Mouse (Mus musculus): ENCODE measurements around the gene Tceanc2.
"Not testable (repeated sequence)": the region's sequence is repeated elsewhere in the genome, so short reads cannot be mapped to it uniquely, and the experiment has no call there.

The Tceanc2 gene

GRCm38 (mm10) chr4:107126891-107127524 is 51.9 kb downstream of the Tceanc2 start:
- no peak for DNase-seq (ENCODE audit: low read depth)

- DNase-seq (ENCODE audit: low read depth), result no peak
Measured at GRCm38 (mm10) chr4:107126389-107126788, 52.5 kb downstream of the Tceanc2 start.

GRCm38 (mm10) chr4:107125101-107125500 is 53.8 kb downstream of the Tceanc2 start:
- DNase-seq (ENCODE audit: low read depth), result no peak

DNA sequence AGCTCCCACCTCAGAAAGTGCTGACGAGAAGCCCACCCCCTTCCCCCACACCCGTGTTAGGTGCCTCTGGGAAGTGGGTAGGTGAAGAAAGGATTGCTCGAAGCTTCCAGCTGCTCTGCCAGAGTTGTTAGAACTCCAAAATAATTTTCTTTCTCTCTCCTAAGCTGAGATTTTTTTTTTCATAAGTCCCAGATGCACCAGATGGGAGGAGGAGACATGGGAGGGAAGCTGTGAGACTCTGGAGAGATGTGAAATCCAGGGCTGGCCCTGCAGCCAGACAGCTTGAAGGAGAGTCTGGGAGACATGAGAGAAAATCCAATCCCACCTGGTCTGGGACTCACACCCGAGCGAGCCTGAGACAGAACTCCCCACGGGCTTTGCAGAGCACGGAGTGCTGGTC is 54.5 kb downstream of the Tceanc2 start:
- DNase-seq (ENCODE audit: low read depth), result no peak

GRCm38 (mm10) chr4:107121165-107121943 is 57.6 kb downstream of the Tceanc2 start:
- DNase-seq (ENCODE audit: low read depth), result no peak

DNA sequence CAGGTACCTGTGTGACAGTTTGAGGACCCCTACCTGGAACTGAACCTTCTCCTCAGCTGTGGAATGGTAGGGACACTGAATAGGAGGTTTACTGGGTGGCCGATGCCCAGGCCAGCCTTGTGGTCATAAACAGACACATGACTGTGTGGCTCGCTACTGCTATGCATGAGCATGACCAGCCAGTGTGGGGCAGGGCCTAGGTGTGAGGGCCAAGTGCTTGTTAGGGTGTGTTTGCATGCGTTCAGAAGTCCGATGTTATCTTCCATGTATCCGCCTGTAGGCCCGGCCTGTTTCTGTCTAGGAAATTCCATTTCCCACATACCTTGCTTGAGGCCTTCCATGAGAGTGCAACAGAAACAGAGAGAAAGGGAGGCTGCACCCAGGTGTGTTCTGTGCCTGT is 58.2 kb downstream of the Tceanc2 start:
- no peak for DNase-seq (ENCODE audit: low read depth)

- no peak for DNase-seq (ENCODE audit: low read depth)
Measured at GRCm38 (mm10) chr4:107119056-107119455, 59.9 kb downstream of the Tceanc2 start.

DNA sequence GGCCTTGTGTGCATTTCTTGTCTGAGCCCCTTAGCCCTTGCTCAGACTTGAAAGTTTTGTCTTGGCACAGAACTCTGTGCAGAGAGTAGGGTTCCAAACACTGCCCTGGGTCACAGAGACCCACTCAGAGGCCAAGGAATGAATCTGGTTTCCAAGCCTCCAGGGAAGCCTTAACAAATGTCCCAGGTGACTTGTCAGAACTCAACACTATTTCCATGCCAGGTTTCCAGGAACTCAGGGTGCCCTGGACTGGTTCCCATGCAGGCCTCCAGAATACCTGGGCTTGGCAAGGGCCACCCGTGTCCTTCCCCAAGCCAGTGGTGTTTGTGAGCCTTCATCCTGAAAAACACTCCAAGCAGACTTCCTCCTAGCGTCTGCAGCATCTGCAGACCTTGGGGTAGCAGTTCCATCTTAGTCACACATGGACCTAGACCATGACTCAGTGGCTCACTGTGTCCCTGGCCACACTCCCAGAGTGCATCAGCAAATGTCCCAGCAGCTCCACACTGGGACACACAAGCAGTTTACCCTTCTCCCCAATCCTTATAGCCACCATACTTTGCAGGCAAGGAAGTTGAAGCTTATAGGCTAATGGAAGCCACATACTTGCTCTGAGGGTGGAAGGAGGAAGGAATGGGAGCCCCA is 61.1 kb downstream of the Tceanc2 start:
- DNase-seq (ENCODE audit: low read depth), result no peak

DNA sequence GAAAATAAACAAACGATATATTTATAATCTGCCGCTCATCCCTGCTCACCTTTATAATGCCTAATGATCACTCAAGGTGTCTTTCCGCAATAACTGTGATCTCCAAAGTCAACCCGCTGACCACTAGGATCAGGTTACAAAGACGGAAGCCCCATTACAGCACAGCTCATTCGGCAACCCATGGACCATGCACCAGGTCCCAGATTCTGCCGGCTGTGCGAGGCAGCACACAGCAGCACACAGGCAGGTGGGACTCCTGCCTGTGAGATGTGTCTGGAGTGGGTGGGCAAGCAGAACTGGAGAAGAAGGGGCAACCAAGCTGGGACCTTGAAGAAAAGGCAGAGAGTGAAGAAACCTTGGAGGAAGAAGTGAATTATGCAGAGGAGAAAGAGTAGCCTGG is 64.6 kb downstream of the Tceanc2 start:
- DNase-seq (ENCODE audit: low read depth), result no peak

GRCm38 (mm10) chr4:107109181-107109580 is 69.7 kb downstream of the Tceanc2 start:
- not testable (repeated sequence) for DNase-seq (ENCODE audit: low read depth)

- no peak for DNase-seq (ENCODE audit: low read depth)
Measured at GRCm38 (mm10) chr4:107108291-107108731, 70.6 kb downstream of the Tceanc2 start.

GRCm38 (mm10) chr4:107106777-107107176 is 72.1 kb downstream of the Tceanc2 start:
- DNase-seq (ENCODE audit: low read depth), result no peak

- no peak for DNase-seq (ENCODE audit: low read depth)
Measured at GRCm38 (mm10) chr4:107102220-107102619, 76.7 kb downstream of the Tceanc2 start.

DNA sequence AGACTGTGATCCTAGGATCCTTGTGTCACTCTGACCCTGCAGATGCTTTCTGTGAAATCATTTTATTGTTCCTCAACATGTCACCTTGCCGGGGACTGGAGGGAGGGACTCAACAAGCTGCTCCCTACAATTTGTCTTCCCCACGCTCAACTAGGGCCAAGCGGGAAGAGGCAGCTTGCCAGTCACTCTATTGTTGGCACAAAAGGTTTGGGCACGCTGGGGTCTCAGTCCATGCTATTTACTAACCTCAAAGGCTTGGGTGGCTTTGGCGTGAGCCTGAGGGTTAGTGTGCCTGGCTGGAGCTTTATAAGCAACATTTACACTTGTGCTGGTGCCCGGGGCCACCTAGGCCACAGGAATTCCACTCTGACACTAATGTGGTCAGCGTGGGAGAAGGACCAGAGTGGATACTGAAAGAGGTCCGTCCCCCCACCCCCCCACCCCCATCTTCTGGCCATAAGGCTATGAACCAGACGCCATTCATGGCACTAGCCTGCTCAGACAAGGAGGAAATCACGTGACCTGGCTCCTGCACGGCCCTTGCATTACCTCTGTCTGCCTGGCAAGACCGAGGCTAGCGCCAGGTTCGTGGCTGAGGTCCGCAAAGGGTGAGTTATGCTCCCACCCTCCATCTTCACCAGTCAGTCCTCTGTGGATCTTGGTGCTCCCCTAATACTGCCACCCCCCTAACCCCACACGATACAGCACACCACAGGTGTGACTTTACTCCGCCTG is 80.0 kb downstream of the Tceanc2 start:
- no peak for DNase-seq (ENCODE audit: low read depth)

DNA sequence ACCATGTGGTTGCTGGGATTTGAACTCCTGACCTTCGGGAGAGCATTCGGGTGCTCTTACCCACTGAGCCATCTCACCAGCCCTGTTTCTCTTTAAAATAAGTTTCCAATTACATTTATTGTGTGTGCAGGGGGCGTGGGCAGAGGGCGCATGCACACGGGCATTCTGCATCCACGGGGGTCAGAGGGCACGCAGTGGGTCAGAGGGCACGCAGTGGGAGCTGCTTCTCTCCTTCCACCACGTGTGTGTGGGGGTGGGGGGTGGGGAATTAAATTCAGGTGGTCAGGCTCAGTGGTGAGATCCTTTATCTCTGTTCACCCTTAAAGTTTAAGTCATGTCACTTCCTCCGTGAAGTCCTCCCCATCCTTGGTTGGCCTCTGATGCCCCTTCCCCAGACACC is 80.5 kb downstream of the Tceanc2 start:
- no peak for DNase-seq (ENCODE audit: low read depth)

DNA sequence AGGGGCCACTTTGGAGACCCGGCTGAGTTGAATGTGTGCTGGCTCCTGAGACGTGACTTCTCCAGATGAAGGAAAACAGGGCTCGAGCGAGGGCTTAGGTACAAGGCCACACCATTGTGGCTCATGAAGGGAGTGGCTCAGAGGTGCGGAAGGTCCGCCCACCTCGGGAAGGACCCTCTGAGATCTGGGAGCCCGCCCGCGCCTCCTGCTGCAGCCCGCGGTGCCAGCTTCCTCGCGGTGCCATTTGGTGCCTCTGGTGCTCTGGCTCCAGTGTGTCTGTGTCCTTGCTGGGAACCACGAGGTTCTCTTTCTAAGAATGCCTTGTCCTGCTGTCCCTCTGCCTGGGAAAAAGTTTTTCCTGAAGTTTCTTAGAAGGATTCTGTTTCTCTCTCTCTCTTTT is 81.0 kb downstream of the Tceanc2 start:
- no peak for DNase-seq (ENCODE audit: low read depth)

GRCm38 (mm10) chr4:107096841-107097373 is 82.0 kb downstream of the Tceanc2 start, which contains the start of gene Cdcp2:
Gene Cdcp2, plus strand, starts transcription at chr4:107096891.
- no peak for DNase-seq (ENCODE audit: low read depth)

DNA sequence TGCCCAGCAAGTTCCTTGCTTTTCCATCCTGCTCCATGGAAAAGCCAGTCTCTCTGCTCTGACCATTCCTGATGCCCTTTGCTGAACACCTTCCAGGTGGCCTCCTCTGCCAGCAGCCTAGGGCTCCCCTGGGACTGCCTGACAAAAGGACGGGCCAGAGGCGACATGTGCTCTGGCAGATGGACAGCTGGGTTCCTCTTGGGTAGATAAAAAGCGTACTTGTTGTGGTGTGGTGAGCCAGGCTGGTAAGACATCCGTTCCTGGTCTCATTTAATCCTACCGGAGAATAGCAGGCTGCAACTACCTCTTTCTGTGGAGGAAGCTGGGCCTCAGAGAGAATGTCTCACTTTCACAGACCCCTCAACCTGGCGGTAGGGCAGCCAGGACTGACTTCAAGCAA is 82.9 kb downstream of the Tceanc2 start:
- no peak for DNase-seq (ENCODE audit: low read depth)

GRCm38 (mm10) chr4:107094484-107095187 is 84.3 kb downstream of the Tceanc2 start:
- DNase-seq (ENCODE audit: low read depth), result peak; percentile 10

DNA sequence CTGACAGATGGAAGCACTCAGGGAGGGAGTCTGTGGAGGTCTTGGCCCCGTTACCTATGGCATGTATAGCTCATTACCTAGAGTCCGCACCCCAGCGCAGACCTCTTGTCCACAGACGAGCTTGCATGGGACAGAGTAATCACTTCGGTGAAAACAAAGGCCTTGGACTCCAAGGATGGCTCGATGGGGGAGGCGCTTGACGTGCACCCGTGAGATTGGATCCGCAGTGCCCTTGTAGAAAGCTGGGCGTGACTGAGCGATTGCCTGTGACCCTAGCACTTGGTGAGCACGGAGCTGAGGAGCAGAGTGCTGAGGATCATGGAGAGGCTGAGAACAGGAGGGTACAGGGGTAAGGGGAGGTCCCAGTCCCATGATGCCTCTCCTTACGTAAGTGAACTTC is 87.2 kb downstream of the Tceanc2 start:
- no peak for DNase-seq (ENCODE audit: low read depth)

- DNase-seq (ENCODE audit: low read depth), result no peak
Measured at GRCm38 (mm10) chr4:107084858-107085257, 94.1 kb downstream of the Tceanc2 start.
